Mouse (Mus musculus) embryonic facial prominence, embryonic 10.5 days (tissue): ENCODE results near the gene Schip1. TPM values are rescaled to one million over a fixed set of nuclear protein-coding genes. Genes with fewer than 3 reads are reported as not detected.

Source experiments
- DNase-seq: peaks from one replicate; pipeline ENCODE4 v3.0.0-alpha.2; 2017; ENCODE audit warnings: low spot score
- H3K27ac ChIP-seq: fragments of 300-500 bp; sonication (generic); replicated peaks from 2 replicates; pipeline ENCODE4 v1.5.1; 2016; ENCODE audit warnings: mild to moderate bottlenecking
- H3K27me3 ChIP-seq: fragments of 300-500 bp; sonication (generic); replicated peaks from 2 replicates; pipeline ENCODE4 v1.6.1; 2016; ENCODE audit warnings: low read depth, mild to moderate bottlenecking; ENCODE audit not compliant: poor library complexity, severe bottlenecking
- H3K36me3 ChIP-seq: fragments of 300-500 bp; sonication (generic); replicated peaks from 2 replicates; pipeline ENCODE4 v1.6.1; 2016; ENCODE audit warnings: mild to moderate bottlenecking, moderate library complexity
- H3K4me1 ChIP-seq: fragments of 300-500 bp; sonication (generic); 2 replicates; pipeline ENCODE4 v1.6.1; 2016
- H3K4me3 ChIP-seq: fragments of 300-500 bp; sonication (generic); 2 replicates; pipeline ENCODE4 v1.5.1; 2016; ENCODE audit warnings: mild to moderate bottlenecking, moderate library complexity
- H3K9me3 ChIP-seq: fragments of 300-500 bp; sonication (generic); 2 replicates; pipeline ENCODE4 v1.6.1; 2016; ENCODE audit warnings: mild to moderate bottlenecking
- WGBS: fragments of 180-500 bp; shearing (Covaris S2); methylation state at CpG from one replicate; pipeline ENCODE4 v1.1.7; 2016; 5-methylcytosine and 5-hydroxymethylcytosine counted together
- polyA plus RNA-seq: library from polyadenylated mRNA; unstranded; fragments of >200 nt; fragmentation: Nextera tagmentation; extraction: Ambion mirVana; gene quantifications from 2 replicates; pipeline ENCODE4 v1.2.1, GENCODE M21; 2016

Gene Schip1
- polyA plus RNA-seq, 1 experiment from 2014 or later, result 39.4 TPM

DNA sequence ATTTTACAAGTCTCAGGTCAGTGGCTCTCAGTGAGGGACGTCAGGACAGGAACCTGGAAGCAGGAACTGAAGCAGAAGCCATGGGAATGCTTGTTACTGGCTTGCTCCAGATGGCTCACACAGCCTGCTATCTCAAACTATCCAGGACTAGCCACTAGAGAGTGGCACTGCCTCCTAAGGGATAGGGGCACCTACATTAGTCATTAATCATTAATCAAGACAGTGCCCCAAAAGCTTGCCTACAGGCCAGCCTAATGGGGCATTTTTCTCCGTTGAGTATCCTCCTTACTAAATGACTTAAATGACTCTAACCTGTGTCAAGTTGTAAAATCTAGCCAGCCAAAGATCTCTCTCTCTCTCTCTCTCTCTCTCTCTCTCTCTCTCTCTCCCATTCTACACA is 314.2 kb downstream of the Schip1 start:
- H3K36me3 ChIP-seq, result no peaks in the 10 kb centered on the region
- DNase-seq, result no peak
- H3K4me3 ChIP-seq, result no peak overlapping the region
- 77% methylated on average over 2 of the region's 2 CpGs for WGBS
- H3K9me3 ChIP-seq, result no peaks in the 10 kb centered on the region
- no peak overlapping the region for H3K27ac ChIP-seq
- H3K4me1 ChIP-seq, result peaks cover 6% of the 10 kb centered on the region; the same call in 1 of the 2 replicates
- H3K27me3 ChIP-seq, result no peaks in the 10 kb centered on the region

DNA sequence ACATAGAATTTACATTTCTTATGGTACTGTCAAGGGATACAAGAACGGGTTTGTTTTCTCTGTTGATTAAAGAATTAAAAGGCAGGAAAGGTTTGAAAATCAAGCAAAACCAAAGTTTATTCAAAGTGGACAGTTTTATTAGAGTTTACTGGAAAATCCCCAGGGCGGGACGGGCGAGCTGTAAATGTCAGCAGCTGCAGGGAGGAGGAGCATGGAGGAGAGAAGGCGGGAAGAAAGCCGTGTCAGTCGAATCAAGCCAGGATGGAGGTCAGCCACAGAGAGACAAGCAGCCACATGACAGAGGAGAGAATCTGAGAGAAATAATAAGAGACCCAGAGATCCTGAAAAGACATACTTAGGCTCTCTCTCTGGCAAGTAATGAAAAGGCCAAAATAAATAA is 314.6 kb downstream of the Schip1 start:
- Histone ChIP-seq H3K27me3 (no peaks in the 10 kb centered on the region), H3K4me3 (no peak overlapping the region), H3K4me1 (peaks cover 6% of the 10 kb centered on the region; the same call in 1 of the 2 replicates), H3K27ac (no peak overlapping the region), H3K36me3 (no peaks in the 10 kb centered on the region), H3K9me3 (no peaks in the 10 kb centered on the region)
- WGBS, result 65% methylated on average over 7 of the region's 7 CpGs
- DNase-seq, result no peak

DNA sequence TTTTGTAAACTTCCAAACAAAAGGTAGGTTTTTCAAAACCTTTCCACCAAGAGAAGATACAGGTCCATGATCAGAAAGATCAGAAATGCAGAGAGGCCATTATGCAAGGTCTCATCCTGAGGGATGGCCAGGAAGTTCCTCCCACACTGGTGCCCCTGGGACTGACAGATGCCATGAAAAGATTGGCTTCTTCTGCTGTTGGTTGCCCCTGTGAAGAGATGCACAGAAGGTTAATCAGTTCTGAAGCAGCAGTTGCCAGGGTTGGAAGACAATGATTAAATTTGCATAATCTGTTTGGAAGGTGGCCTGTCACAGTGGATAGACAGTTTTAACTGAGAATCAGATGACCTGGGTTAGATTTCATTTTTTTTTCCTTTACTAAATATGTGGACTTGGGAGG is 319.1 kb downstream of the Schip1 start:
- H3K9me3 ChIP-seq, result no peaks in the 10 kb centered on the region
- no peak for DNase-seq
- H3K27me3 ChIP-seq, result no peaks in the 10 kb centered on the region
- H3K36me3 ChIP-seq, result no peaks in the 10 kb centered on the region
- H3K4me1 ChIP-seq, result no peaks in the 10 kb centered on the region
- H3K4me3 ChIP-seq, result no peak overlapping the region
- H3K27ac ChIP-seq, result no peak overlapping the region

DNA sequence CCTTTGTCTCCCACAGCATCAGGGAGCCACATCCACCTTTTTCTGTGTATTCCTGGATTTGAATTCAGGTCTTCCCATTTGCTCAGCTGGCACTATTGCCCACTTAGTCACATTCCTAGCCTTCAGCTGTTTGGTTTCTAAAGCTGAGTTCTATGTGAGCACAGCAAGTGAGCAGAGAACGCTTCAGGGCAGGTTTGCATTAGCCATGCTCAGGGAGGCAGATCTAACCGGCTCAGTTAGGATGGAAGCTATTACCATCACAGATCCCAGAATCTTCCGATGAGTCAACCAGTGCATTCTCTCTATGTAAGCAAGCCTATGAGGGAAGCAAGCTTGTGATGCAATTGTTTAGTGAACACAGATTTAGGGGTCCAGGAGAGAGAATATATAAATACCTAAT is 320.9 kb downstream of the Schip1 start:
- no peak overlapping the region for H3K27ac ChIP-seq
- 69% methylated on average over 3 of the region's 3 CpGs for WGBS
- no peak overlapping the region for H3K4me3 ChIP-seq
- H3K9me3 ChIP-seq, result no peaks in the 10 kb centered on the region
- DNase-seq, result no peak
- no peaks in the 10 kb centered on the region for H3K36me3 ChIP-seq
- no peaks in the 10 kb centered on the region for H3K27me3 ChIP-seq
- no peaks in the 10 kb centered on the region for H3K4me1 ChIP-seq

DNA sequence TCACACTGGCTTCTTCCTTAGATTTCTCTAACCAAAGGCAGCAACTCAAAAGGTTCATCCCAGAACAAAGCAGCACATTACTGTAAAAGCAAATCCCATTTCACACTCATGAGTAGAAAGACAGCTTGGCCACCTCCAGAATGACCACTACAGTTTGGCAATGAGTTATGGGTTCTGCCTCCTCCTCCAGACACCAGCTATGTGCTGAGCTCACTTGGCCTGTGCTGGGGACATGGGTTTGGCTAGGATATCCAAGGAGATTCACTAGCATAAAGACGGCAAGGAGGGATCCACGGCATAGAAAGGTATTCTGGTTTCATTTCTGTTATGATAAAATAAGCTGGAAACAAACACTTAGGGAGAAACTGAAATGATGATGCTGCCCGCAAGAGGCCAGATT is 323.4 kb downstream of the Schip1 start:
- 96% methylated on average over 3 of the region's 3 CpGs for WGBS
- Histone ChIP-seq H3K36me3 (no peaks in the 10 kb centered on the region), H3K4me1 (no peaks in the 10 kb centered on the region), H3K9me3 (no peaks in the 10 kb centered on the region), H3K27me3 (no peaks in the 10 kb centered on the region), H3K27ac (no peak overlapping the region), H3K4me3 (no peak overlapping the region)
- no peak for DNase-seq

DNA sequence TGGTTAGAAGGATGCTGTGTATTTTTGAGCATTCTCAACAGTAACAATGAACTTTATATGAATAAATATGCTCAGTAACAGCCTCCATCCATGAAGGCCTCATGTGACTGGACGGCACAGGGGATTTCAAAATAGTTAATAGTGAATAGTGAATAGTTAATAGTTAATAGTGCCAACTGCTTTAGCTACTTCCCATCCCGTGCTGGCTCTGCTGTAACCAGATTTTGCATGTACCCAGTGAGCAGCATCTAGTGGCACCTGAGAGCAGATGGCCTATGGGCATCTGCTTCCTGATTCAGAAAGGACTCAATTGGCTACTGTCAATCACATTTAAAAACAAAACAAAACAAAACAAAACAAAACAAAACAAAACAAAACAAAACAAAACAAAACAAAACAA is 329.0 kb downstream of the Schip1 start:
- no peaks in the 10 kb centered on the region for H3K27me3 ChIP-seq
- WGBS, result 82% methylated on average over 2 of the region's 2 CpGs

DNA sequence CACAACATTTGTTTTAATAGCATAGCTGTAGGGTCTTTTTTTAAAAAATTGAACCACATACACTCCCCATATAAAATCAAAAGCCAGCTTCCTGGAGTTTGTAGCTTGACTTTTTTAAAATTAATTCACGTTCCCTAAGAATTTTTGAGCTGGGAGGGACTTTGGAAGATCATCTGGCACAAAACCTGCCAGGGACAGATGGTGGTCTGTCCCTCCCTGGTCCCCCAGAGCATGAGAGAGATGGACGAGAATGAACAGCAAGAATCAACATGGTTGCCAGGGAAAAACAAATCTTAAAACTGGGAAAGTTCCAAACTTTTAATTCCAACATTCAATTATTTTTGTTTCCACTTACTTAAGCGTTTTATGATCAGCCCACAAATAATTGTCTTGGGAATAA is 334.1 kb downstream of the Schip1 start:
- H3K4me3 ChIP-seq, result no peak overlapping the region
- no peak overlapping the region for H3K27ac ChIP-seq
- no peaks in the 10 kb centered on the region for H3K4me1 ChIP-seq
- no peaks in the 10 kb centered on the region for H3K9me3 ChIP-seq
- H3K27me3 ChIP-seq, result no peaks in the 10 kb centered on the region
- DNase-seq, result no peak
- H3K36me3 ChIP-seq, result no peaks in the 10 kb centered on the region
- 88% methylated on average over 3 of the region's 3 CpGs for WGBS

More for the DNA sequence above, 329.0 kb downstream of the Schip1 start:
- H3K9me3 ChIP-seq, result no peaks in the 10 kb centered on the region
- H3K27ac ChIP-seq, result no peak overlapping the region
- DNase-seq, result no peak
- H3K4me1 ChIP-seq, result no peaks in the 10 kb centered on the region
- no peaks in the 10 kb centered on the region for H3K36me3 ChIP-seq
- no peak overlapping the region for H3K4me3 ChIP-seq

DNA sequence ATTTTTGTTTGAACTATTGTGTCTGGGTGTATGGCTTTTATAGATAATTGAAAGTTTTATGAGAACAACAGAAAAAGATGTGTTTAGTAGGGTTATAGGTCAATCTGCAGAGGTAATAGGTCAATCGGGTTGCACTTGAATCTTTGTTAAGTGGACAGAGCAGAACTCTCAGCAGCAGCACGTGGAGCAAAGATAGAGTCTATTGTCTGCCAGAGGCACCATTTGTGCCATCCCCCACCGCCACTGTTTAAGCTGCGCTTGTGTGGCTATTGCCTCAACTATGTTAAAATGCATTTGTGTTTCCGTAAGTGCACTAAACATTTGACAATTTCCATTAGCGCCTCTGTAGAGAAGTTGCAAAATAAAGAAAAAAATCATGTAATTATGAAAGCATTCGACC is 335.5 kb downstream of the Schip1 start:
- Histone ChIP-seq H3K27me3 (no peaks in the 10 kb centered on the region), H3K4me1 (no peaks in the 10 kb centered on the region), H3K4me3 (no peak overlapping the region), H3K36me3 (no peaks in the 10 kb centered on the region), H3K27ac (no peak overlapping the region), H3K9me3 (no peaks in the 10 kb centered on the region)
- no peak for DNase-seq
- 69% methylated on average over 7 of the region's 7 CpGs for WGBS

DNA sequence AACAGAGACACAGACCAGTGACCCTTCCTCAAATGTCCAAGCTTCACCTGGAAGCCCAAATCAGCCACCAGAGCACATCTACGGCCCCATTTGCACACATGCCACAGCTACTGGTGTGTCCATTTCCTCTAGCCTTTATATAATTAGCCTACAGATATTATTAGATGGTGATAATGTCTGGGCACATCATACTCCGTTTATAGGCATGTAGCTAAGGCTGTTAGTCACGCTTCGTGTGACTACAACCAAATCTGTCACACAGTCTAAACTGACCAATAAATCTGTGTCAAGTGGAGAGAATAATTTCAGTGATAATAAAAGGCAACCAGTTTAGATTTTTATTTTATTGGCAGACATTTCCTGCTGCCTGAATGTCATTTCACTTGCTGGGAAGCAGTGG is 338.7 kb downstream of the Schip1 start:
- no peaks in the 10 kb centered on the region for H3K9me3 ChIP-seq
- no peaks in the 10 kb centered on the region for H3K36me3 ChIP-seq
- H3K27me3 ChIP-seq, result no peaks in the 10 kb centered on the region
- H3K4me1 ChIP-seq, result 0 out of 2 replicates have a peak, but pooled peaks cover 5% of the 10 kb centered on the region
- no peak overlapping the region for H3K27ac ChIP-seq
- H3K4me3 ChIP-seq, result no peak overlapping the region
- 89% methylated on average over 4 of the region's 4 CpGs for WGBS
- no peak for DNase-seq

DNA sequence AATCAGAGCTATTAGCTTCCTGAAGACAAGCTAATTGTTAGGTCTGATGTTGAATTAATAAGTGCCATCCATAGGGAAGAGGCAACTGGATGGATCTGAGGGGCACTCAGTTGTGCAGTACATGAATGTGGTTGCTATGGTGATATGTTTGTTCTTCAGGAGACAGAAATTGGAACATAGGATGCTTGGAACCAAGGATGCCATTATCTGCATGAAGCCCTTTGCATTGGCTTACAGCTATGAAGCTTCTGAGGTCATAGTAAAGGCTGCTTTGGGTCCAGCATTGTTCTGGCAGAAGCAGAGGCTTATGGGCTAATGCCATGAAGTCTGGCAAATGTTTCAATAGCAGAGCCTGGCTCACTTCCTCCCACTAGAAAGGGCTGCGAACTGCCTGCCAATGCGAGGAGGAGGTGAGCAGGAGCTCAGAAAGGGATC is 339.2 kb downstream of the Schip1 start:
- no peaks in the 10 kb centered on the region for H3K36me3 ChIP-seq
- H3K27me3 ChIP-seq, result no peaks in the 10 kb centered on the region
- 95% methylated on average over 2 of the region's 2 CpGs for WGBS
- H3K9me3 ChIP-seq, result no peaks in the 10 kb centered on the region
- no peak overlapping the region for H3K27ac ChIP-seq
- H3K4me1 ChIP-seq, result 0 out of 2 replicates have a peak, but pooled peaks cover 5% of the 10 kb centered on the region
- DNase-seq, result no peak
- H3K4me3 ChIP-seq, result no peak overlapping the region

DNA sequence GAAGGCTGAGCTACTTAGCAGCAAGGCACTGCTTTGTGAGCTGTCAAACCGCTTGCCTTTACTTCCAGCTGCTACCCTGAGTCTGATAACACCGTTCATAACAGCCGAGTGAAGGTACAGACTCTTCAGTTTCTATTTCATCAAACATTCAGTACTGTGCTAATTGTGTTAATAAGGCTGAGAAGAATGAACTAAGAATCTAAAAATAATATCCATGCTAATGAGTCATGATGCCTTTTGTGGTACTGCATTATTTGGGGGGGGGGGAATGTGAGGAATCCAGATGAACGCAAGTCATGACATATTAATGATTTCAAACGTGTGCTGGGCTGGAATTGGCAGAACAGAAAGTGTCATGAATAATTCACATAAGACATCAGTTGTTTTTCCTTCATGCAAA is 341.1 kb downstream of the Schip1 start:
- WGBS, result 84% methylated on average over 5 of the region's 5 CpGs
- no peak for DNase-seq
- Histone ChIP-seq H3K27me3 (no peaks in the 10 kb centered on the region), H3K9me3 (no peaks in the 10 kb centered on the region), H3K4me3 (no peak overlapping the region), H3K4me1 (0 out of 2 replicates have a peak, but pooled peaks cover 5% of the 10 kb centered on the region), H3K27ac (no peak overlapping the region), H3K36me3 (no peaks in the 10 kb centered on the region)

DNA sequence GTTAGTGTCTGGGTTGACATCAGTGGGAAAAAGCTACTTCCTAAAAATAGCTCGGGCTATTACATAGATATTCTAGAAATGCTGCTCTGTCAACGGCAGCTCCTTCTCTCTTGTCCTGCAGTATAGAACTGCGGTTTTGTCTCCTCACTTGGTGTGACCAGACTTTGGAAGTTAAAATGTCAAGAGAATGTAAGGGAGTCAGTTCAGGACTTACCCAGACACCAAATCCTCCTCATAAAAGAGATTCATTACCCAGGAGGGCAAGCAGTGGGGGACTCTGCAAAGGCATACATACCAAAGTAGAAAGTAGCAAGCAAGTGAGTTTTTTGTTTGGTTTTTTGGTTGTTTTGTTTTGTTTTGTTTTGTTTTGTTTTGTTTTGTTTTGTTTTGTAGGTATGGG is 347.7 kb downstream of the Schip1 start:
- no peaks in the 10 kb centered on the region for H3K9me3 ChIP-seq
- no peaks in the 10 kb centered on the region for H3K36me3 ChIP-seq
- 78% methylated on average over 3 of the region's 3 CpGs for WGBS
- H3K27ac ChIP-seq, result no peak overlapping the region
- no peaks in the 10 kb centered on the region for H3K27me3 ChIP-seq
- H3K4me3 ChIP-seq, result no peak overlapping the region
- H3K4me1 ChIP-seq, result 0 out of 2 replicates have a peak, but pooled peaks cover 2% of the 10 kb centered on the region
- no peak for DNase-seq

DNA sequence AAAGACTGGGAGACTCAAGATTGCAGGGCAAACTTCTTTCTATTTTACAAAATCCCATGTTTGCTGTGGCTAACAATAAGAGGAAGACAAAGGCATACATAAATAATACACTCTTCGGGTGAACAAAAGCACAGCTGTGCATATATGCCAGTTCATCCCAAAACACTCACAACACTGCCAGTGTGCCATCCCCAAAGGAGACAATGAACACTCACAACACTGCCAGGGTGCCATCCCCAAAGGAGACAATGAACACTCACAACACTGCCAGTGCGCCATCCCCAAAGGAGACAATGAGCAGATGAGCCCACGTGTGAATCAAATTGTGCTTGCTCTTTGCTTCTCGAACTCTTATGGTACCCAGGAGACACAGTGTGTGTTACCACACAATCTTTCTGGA is 355.2 kb downstream of the Schip1 start:
- 85% methylated on average over 4 of the region's 4 CpGs for WGBS
- Histone ChIP-seq H3K4me1 (peaks cover 1% of the 10 kb centered on the region), H3K27ac (no peak overlapping the region), H3K36me3 (no peaks in the 10 kb centered on the region), H3K27me3 (no peaks in the 10 kb centered on the region), H3K9me3 (no peaks in the 10 kb centered on the region), H3K4me3 (no peak overlapping the region)
- no peak for DNase-seq

DNA sequence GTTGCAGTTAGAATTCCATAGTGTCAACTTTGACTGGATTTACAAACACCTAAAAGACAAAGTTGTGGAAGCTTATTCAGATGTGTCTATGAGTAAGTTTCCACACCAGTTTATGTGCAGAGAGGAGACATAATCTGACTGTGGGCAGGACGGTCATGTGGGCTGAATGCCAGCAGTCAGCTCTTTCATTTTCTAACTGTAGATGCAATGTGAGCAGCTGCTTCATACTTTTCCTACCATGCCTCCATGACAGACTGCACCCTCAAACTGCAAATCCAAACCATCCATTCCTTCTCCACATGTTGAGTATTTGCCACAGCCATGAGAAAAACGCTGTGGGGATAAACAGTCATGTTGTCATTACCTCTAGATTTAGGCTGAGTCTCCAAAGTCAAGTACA is 356.3 kb downstream of the Schip1 start:
- H3K27ac ChIP-seq, result no peak overlapping the region
- DNase-seq, result no peak
- H3K9me3 ChIP-seq, result no peaks in the 10 kb centered on the region
- 82% methylated on average over 2 of the region's 2 CpGs for WGBS
- peaks cover 6% of the 10 kb centered on the region for H3K4me1 ChIP-seq
- H3K27me3 ChIP-seq, result no peaks in the 10 kb centered on the region
- no peak overlapping the region for H3K4me3 ChIP-seq
- no peaks in the 10 kb centered on the region for H3K36me3 ChIP-seq
